Mouse (Mus musculus) adipocyte (in vitro differentiated cells): ENCODE data around the gene Gtf2i.
A peak's percentile ranks its signal among the peaks of the same experiment; 100 is the strongest.

ENCODE experiments used
- DNase-seq: peaks from one replicate; pipeline ENCODE4 v3.0.0-alpha.2; 2016; ENCODE audit warnings: low spot score

Gene Gtf2i

DNA sequence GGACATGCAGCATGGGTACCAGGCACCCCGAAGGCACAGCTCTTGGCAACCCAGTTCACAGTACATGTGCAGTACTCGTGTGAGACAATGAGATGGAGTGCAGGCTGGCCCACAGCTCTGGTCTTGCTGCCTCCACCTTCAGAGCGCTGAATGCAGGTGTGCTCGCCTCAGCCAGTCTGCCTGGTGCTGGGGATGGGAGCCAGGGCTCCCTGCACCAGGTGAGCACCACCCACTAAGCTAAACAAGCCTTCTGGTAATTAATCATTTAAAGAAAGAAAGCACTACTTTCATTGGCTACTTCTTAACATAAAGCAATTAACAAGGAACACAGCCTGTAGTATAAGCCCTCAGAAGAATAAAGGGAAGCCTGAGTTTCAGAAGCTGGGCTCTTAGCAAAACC is 37.5 kb downstream of the Gtf2i start:
- DNase-seq = no peak

DNA sequence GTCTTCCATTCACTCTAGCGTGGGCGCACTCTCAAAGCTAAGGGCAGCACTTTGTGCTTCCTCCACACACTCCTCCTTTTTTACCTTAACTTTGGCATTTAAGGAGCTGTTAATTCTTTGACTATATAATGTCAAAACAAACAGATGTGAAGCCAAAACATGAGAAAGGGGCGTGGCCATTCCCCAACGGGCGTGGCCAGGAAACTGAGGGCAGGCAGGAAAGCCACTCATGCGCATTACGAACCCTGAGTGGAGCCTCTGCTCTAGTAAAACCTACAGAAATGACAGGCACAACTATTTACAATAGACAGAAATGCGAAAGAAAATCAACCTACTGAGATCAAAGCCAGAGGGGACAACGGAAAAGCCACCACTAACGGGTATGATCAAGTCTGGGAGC is 39.0 kb downstream of the Gtf2i start:
- DNase-seq = no peak

DNA sequence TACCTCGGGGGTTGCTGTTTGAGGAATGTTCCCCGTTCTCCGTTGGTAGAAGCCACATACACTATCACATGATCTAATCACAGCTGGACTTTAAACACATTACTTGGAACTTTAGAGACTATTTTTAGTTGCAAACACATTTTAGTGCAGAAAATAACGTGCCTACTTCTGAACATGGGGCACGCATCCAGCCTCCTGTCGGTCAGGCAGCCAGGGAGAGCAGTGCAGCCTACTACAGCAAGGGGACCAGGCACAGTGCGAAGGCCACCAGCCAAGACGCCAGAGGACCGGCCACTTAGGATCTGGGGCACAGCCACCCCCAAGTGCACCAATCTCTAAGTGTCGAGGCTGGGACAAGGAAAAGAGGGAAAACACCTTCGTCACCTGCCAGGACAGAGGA is 39.5 kb downstream of the Gtf2i start:
- no peak for DNase-seq

DNA sequence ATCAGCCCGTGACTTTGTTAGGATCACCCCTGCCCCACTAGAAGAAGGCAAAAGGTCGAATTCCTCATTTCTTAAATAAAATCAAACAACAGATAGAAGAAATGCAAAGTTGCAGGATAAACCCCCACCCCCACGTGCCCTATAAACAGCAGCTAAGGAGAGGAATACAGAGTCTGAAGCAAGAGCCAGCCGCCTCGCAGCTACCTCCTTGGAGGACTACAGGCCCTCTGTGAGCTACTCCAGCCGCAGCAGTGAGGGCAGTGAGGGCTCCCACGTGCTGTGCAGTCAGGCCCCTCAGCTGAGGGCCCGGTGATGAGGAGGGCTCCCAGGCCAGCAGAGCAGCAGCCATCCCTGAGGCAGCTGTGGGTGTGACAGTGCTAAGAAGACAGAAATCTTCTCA is 40.8 kb downstream of the Gtf2i start:
- no peak for DNase-seq

DNA sequence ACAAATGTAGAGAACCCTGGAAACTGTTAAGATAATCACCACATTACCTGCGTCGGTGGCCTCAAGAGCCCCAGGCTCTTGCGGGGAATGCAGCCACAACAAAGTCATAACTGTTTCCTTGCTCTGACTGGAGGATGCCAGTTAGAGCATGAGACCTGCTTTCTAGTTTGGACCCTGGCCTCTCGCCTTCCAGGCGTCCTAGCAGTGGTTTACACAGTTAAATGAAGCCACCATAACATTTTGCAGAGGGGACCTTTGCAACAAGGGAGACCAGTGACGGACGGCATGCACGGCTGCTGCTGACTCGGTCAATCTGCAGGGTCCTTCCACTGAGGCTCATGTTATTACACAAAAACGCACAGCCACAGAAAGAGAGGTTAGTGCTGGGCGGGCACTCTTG is 41.8 kb downstream of the Gtf2i start:
- no peak for DNase-seq

DNA sequence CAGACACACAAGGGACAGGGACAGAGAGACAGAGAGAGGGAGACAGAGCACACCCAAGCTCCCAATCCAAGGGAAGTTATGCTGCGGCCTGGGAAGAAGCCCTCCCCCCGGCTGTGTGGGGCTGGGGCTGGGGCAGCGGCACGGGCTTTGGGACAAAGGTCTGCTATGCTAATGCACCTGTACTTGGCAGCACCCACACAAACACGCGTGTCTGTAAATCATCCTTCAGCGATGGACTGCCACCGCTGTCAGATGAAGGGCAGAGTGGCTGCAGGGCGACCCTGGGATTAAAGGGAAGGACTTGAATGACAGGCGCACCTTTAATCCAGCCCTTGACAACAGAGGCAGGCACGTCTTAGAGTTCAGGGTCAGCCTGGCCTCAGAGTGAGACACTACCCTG is 43.1 kb downstream of the Gtf2i start:
- no peak for DNase-seq

DNA sequence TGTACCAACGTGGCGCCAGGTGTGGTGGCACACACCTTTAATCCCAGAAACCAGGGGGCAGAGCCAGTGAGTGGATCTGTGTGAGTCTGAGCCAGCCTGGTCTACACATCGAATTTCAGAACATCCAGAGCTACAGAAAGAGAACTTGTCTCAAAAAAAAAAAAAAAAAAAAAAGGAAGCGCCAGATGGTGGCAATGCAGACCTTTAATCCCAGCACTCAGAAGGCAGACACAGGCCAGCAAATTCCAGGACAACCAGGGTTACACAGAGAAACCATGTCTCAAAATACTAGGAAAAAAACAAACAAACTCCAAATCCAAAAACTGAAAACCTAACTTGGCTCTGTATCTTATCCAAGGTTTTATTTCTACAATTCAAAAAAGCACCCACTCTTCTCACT is 44.0 kb downstream of the Gtf2i start:
- DNase-seq = no peak

DNA sequence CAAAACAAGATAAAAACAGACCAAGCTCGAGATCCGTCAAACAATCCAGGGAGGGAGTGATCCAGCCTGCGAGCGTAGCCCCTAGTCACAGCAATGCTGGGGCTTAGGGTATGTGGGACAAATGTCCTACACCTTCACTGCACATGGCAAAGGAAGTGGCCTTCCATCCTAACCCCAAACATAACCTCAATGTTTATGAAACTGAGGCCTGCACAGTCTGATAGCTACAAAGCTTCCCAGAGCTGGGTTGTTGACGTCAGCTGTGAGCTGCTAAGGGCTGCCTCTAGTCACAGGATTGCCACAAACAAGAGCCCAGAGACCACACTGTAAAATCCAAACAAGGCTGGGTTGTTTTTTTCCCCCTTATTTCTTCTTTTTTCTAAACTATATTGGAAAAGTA is 44.8 kb downstream of the Gtf2i start:
- DNase-seq = no peak

DNA sequence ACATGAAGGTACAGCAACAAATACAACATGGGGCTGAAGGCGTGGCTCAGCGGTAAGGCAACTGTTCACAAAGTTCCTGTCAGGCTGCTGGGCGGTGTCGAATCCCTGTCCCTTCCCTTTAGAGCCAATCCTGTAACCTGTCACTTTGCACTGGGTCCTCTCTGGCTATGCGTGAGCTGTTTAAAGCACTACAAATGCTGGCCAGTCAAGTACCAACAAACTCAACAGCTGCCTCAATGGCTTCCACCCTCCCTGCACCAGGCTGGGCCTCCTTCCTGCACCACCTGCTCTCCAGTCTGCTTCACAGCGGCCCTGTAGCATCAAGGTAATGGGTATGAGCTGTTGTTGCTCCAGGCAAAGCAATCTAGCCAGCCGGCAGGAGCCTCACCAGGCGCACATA is 45.8 kb downstream of the Gtf2i start:
- DNase-seq = no peak

DNA sequence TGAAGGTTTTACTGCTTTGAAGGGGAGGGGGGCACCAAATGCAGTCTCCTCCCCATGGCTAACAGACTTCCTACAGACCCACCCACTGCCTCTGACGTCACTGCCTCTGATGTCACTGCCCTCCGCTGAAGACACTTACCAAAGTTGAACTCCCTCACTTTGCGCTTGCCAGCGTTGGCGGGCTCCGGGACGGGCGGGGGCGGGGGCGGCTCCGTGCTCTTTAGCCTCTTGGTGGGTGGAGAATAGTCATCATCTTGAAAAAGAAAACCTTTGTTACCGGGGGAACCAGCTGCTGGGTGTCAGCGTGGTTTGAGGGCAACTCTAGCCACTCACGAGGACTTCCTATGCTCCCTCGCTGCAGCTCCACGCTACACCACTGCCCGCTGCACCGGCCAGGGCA is 48.2 kb downstream of the Gtf2i start:
- no peak for DNase-seq

DNA sequence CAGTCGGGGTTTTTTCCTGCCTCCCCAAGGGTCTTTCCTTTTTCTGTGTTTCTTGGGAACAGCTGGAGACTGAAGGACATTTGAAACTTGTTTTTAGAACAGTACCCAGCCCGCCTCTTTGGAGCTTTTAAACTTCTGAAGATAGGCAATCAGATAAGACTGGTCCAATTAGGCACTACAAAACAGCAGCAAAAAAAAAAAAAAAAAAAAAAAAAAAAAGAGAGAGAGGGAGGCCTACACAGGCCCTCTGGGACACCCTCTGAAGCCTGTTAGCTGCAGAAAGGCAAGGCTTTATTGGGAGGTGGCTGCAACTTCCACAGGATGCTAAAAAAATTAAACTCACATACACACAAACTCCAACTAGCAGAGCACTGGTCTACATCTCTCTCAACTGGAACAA is 48.7 kb downstream of the Gtf2i start:
- DNase-seq = no peak

DNA sequence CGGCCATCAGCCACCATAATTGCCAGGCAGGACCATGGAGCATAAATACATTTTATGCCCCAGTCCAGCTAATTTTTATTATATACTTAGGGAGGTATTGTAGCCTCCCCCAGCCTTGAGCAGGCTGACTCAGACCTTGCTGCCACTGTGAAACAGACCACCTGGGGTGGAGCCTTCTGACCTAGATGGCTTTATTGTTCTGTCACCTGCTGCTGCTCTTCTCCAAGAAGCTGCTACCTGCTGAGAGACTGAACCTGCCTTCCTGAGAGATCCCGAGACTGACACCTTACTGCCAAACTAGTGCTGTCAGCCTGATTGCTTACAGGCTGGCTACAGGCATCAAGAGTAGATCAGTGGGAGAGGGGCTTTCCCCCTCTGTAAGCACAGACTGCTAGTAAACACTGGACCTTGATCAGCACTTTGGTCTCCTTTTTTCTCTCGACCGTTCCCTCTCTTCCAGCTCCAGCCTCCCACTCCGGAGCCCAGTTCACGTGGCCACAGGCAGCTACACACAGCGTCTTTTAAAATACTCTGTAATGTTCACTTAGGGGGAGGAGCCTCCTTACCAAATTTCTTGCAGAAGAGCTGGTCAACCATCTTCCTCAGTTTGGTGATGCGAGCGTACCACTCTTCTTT is 54.4 kb downstream of the Gtf2i start:
- DNase-seq = no peak

DNA sequence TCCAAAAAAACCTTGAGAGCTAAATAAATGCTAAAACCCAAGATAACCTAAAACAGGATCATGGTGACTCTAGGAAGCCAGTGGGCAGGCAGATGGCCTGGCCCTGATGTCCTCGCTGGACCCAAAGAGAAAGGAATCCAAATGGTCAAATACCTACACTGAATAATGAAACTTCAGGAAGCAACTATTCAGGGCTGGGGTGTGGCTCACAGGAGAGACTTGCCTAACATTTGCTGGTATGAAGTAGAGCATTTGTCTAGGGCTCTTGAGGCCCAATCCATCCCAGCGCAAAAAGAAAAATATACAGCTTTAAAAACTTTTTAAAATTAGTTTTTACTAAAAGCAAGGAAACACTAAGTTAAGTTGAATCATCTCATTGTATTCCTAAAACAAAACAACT is 55.6 kb downstream of the Gtf2i start:
- DNase-seq = no peak

DNA sequence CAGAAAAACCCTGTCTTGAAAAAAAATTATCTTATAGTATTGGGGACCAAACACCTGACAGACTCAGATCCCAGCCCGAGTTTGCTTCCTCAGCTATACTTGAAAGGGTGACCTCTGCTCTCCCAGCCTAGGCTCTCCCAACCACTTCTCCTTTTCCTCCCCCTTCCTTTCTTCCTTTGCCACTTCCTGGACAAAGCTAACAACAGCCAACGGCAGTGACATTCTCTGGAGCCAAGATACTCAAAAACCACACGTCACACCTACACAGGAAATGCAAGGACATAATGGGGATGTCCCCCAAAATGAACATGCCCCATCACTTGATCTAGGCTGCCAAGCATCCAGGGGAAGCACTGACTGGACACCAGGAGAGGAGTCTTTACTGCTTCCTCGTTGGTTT is 56.2 kb downstream of the Gtf2i start:
- DNase-seq = no peak

DNA sequence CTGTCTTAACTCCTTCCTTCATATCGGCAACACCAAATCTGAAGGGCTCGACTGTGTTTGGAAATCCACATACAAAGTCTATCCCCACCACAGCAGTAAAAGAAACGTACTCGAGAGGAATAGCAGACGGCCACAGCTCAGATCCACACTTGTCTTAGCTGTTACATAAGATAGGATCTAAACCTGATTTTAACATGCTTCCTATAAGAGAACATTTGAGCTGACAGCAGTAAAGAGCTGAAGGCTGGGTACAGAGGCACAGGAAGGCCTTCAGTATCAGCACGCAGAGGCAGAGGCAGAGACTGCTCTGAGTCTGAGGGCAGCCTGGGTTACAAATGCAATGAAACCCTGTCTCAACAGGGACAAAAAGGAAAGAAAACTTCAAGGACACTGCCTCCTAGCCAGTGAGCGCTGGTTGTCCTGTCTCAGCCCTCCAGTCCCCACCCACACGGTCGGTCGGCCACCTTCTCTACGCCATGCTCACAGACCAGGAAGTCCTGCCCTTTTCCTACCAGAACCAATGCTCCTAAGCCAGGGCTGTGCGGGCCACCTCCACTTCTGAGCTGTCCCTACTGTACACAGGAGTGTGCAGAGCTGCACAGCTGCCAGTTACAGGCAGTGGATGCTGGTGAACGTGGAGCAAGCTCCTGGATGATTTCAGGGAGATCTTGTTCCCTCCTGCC is 57.1 kb downstream of the Gtf2i start:
- DNase-seq = no peak

DNA sequence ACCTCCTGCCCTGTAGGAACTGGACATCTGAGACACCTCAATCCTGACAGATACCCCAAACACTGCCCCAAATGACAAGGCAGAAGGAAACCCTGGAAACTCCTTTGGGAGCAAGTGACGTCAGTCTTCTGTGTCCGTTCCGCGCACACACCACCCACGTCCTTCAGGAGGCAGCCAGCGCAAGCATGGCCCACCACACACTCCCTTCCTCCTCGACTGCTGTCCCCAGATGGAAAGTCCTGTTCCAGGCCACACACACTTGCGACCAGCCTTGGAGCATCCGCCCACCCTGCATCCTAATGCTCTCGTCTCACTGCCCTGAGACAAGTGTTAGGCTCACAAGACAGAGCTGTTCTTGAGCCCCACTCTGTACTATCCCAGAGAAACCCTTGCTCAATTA is 59.3 kb downstream of the Gtf2i start:
- no peak for DNase-seq

DNA sequence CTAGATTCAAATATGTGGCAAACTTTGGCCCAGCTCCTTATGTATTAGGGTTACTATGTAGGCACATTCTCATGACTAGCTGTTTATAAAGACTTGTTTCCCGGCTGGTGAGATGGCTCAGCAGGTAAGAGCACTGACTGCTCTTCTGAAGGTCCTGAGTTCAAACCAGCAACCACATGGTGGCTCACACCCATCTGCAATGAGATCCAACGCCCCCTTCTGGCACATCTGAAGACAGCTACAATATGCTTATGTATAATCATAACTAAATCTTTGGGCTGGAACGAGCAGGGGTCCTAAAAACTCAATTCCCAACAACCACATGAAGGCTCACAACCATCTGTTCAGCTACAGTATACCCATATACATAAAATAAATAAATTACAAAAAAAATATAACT is 60.8 kb downstream of the Gtf2i start:
- DNase-seq = no peak

DNA sequence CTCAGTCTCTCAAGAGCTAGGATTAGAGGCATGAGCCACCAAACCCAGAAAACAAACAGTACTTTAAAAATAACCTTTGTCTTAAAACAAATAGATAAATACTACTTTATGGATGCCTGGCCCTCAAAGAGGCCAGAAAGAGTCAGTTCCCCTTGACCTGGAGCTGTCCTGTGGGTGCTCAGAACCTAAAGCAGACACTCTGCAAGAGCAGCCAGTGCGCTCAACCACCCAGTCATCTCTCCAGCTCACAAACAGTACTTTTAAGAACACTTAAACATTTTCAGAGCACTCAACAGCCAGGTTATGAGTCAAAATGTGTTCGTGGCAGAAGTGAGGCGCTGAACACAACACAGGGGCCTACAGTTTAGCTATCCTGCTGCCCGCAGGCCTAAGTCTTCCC is 63.5 kb downstream of the Gtf2i start:
- no peak for DNase-seq

DNA sequence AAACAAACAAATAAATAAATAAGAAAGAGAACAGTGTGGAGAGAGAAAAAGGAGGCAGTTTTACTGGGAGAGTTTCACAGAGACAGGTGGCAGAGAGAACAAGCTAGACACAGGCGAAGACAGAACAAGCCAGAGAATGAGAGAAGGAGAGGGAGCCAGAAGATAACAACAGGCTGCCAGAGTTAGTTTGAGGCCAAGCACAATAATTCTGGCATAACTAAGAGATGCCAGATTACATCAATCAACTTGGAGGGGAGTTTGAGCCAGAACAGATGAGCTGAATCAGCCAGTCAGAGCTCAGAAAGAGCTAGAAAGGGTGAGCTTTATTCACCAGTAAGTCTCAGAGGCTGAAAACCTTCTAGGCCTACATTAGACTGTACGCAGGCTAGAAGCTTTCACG is 64.0 kb downstream of the Gtf2i start:
- DNase-seq = peak; percentile 76

DNA sequence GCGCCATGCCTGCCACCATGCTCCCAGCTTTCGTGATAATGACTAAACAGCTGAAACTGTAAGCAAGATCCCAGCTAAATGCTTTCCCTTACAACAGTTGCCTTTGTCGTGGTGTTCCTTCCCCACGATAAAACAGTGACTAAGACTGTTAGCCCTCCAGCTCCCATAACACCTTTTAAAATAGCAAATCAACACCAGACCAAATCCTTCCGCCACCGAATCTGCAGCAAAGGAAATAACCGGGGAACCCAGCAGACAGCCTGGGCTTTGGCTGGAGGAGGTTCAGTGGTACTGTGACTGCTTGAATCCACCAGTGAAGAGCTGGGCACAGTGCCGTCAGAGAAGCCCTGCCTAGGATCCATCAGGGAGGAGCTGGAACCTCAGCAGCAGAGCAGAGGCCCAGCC is 65.3 kb downstream of the Gtf2i start:
- DNase-seq = no peak

DNA sequence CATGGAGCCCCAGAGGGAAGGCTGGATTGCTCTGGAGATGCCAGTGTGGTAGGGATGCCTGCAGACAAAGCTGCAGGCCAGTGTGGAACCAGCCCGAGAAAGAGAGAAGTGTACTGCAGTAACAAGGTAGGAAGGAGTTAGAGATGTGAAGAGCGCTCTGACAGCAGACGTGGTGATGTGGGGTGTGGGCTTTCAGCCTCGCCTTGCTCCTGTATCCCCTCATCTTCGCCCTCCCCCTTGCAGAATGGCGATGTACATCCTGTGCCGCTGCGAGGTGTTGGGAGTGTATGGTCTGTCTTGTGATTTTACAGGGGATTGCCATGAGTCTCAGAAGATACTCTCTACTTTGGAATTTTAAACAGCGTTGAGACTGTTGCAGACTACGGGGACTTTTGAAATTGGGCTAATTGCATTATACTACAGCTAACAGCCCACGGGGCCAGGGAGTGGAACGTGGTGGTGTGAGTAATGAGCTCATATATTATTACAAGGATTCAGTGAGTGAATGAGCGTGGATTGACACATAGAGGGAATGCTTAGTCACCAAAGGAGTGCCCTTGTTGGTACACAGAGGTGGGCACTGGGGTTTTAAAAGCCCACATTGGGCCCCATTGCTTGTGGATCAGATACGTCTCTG is 65.8 kb downstream of the Gtf2i start:
- DNase-seq = no peak

DNA sequence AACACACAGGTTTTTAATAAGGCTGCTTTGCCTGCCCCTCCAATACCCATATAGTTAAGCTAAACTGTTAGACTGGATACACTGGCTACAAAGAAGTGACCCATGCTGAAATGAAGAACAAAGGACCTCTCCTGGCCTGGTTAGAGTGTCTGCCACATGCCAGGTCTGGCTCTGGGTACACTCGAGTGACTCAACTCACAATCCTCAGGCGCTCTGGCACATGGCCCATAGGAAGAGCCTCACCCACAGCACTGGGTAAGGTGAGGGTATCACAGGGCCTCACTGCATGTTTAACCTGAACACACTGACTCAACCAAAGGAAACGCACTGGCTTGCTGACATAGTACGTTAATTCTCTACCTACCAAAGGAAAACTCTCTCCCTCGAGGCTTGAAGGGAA is 68.4 kb downstream of the Gtf2i start:
- DNase-seq = no peak

DNA sequence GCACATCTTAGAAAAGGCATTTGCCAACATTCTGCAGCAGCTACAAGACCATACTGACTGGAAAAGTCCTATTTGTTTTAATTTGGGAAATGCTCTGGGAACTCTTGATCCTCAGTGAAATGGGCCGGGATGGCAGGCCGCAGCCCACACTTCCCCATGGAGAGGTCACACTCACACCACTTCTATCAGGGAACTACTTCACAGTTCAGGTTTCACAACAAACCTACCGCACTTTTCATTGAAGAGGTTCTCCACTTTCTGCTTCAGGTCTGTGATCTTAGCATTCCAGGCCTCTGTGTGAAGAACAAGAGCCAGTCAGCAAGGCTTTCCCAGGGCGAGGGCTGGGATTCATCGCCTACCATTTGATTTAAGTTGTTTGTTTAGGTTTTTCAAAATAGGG is 69.7 kb downstream of the Gtf2i start:
- DNase-seq = no peak
